Mouse (Mus musculus): ENCODE measurements around the gene Hs3st6.
"Not testable (repeated sequence)": the region's sequence is repeated elsewhere in the genome, so short reads cannot be mapped to it uniquely, and the experiment has no call there.

Hs3st6 gene

GRCm38 (mm10) chr17:24752415-24753394 lies at the start of gene Hs3st6:
Gene Hs3st6, plus strand, starts transcription at chr17:24752988.
- DNase-seq (ENCODE audit: low spot score) = no peak

- DNase-seq (ENCODE audit: low spot score) = no peak
These were observed 47.0 kb upstream of the Hs3st6 start for GRCm38 (mm10) chr17:24705821-24706220.

GRCm38 (mm10) chr17:24706982-24707800 lies 45.6 kb upstream of the Hs3st6 start, which contains the start of gene Tbl3:
Gene Tbl3, minus strand, starts transcription at chr17:24707660.
- peak; percentile 94 for DNase-seq (ENCODE audit: low spot score)

GRCm38 (mm10) chr17:24707801-24708425 lies 44.9 kb upstream of the Hs3st6 start:
- DNase-seq (ENCODE audit: low spot score) = no peak

GRCm38 (mm10) chr17:24708646-24709045 lies 44.1 kb upstream of the Hs3st6 start:
- DNase-seq (ENCODE audit: low spot score) = peak; percentile 52

- no peak for DNase-seq (ENCODE audit: low spot score)
These were observed 37.2 kb upstream of the Hs3st6 start for GRCm38 (mm10) chr17:24715556-24715955.

- no peak for DNase-seq (ENCODE audit: low spot score)
These were observed 36.6 kb upstream of the Hs3st6 start for GRCm38 (mm10) chr17:24716166-24716682.

- DNase-seq (ENCODE audit: low spot score) = no peak
These were observed 34.8 kb upstream of the Hs3st6 start, which contains the start of the genes Rnf151 and Rps2 for GRCm38 (mm10) chr17:24717943-24718342. Gene Rnf151, minus strand, starts transcription at chr17:24718063. Gene Rps2, plus strand, starts transcription at chr17:24718116.

- DNase-seq (ENCODE audit: low spot score) = not testable (repeated sequence)
These were observed 33.9 kb upstream of the Hs3st6 start for GRCm38 (mm10) chr17:24718938-24719337.

GRCm38 (mm10) chr17:24719494-24720222 lies 33.1 kb upstream of the Hs3st6 start:
- peak; percentile 99 for DNase-seq (ENCODE audit: low spot score)

GRCm38 (mm10) chr17:24720616-24721015 lies 32.2 kb upstream of the Hs3st6 start:
- DNase-seq (ENCODE audit: low spot score) = not testable (repeated sequence)

GRCm38 (mm10) chr17:24721383-24721955 lies 31.3 kb upstream of the Hs3st6 start:
- DNase-seq (ENCODE audit: low spot score) = not testable (repeated sequence)

- no peak for DNase-seq (ENCODE audit: low spot score)
These were observed 30.4 kb upstream of the Hs3st6 start for GRCm38 (mm10) chr17:24722220-24722924.

- no peak for DNase-seq (ENCODE audit: low spot score)
These were observed 29.5 kb upstream of the Hs3st6 start for GRCm38 (mm10) chr17:24723122-24723880.

- no peak for DNase-seq (ENCODE audit: low spot score)
These were observed 29.0 kb upstream of the Hs3st6 start for GRCm38 (mm10) chr17:24723881-24724180.

GRCm38 (mm10) chr17:24724184-24724583 lies 28.6 kb upstream of the Hs3st6 start, which contains the start of gene Ndufb10:
Gene Ndufb10, minus strand, starts transcription at chr17:24724478.
- DNase-seq (ENCODE audit: low spot score) = peak; percentile 95

- DNase-seq (ENCODE audit: low spot score) = no peak
These were observed 27.0 kb upstream of the Hs3st6 start for GRCm38 (mm10) chr17:24725637-24726390.

- DNase-seq (ENCODE audit: low spot score) = no peak
These were observed 25.2 kb upstream of the Hs3st6 start, which contains the start of gene Rpl3l for GRCm38 (mm10) chr17:24727618-24728017. Gene Rpl3l, plus strand, starts transcription at chr17:24727820.

All from lung, postnatal 25 days (tissue).